Mouse (Mus musculus) liver, adult 2 months (tissue): ENCODE measurements around the gene Otop2.

Experiments used
- CTCF ChIP-seq: fragments of 200-500 bp; IDR thresholded peaks from 2 replicates; pipeline ENCODE4 v1.5.1; 2011; ENCODE audit warnings: low read depth, low read length, control low read depth
- POLR2A ChIP-seq: fragments of 200-500 bp; IDR thresholded peaks from 2 replicates; pipeline ENCODE4 v1.6.1; 2011; ENCODE audit warnings: low read length, control low read depth; ENCODE audit not compliant: insufficient read depth; ENCODE audit errors: extremely low read depth

GRCm38 (mm10) chr11:115372737-115373136 is 65.8 kb downstream of the Otop2 start:
- TF ChIP-seq CTCF (no peak), POLR2A (no peak)
